In the genomic region with DNA sequence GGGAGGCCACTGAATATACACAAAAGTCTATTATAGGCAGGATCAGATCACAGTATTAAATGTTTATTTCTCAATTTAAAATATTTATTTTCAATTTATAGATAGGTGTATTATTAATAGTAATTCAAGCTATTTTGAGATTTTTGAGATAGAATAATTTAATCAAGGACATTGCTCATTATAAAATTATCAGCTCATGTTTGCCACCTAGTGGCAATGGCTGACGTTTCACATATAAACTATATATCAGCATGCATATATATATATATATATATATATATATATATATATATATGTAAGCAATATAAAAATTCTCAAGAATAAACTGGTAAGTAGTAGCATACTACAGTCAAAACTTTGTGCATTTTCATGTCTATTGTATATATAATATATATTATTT, we compare ENCODE assay signal across 17 mouse cellular contexts.
A peak's percentile ranks its signal among the peaks of the same experiment; 100 is the strongest.
DNase-seq lines count a peak whose midpoint lies in the region; ATAC-seq and TF ChIP-seq lines count a peak whose summit lies in the region.
"Had no signal": no experiment of that assay in that cellular context is flagged by ENCODE, and none has a peak within 500 bp of the region (broad histone marks: within the 10 kb centered on the region; RNA-seq: fewer than 3 reads in every experiment).

No protein-coding gene starts in this region.

- no peak overlapping the region for H3K4me2 ChIP-seq in kidney, embryonic 15.5 days
- no peak overlapping the region for H3K4me2 ChIP-seq in midbrain, postnatal 0 days (ENCODE audit: low read depth, low read length, poor library complexity, severe bottlenecking)
- H3K4me2 ChIP-seq in midbrain, embryonic 13.5 days (replicated peaks): no peak overlapping the region
- H3K4me2 ChIP-seq: heart, embryonic 15.5 days; intestine, embryonic 15.5 days; neural tube, embryonic 13.5 days had no signal

- no peaks in the 10 kb centered on the region for H3K9me3 ChIP-seq in kidney, embryonic 15.5 days (replicated peaks)
- H3K9me3 ChIP-seq in midbrain, postnatal 0 days (ENCODE audit: low read length): 0 out of 2 replicates have a peak, but pooled peaks cover 2% of the 10 kb centered on the region
- no peaks in the 10 kb centered on the region for H3K9me3 ChIP-seq in midbrain, embryonic 13.5 days
- H3K9me3 ChIP-seq: heart, embryonic 15.5 days; intestine, embryonic 15.5 days; midbrain, embryonic 10.5 days; neural tube, embryonic 13.5 days had no signal

- H3K36me3 ChIP-seq in kidney, embryonic 15.5 days: no peaks in the 10 kb centered on the region
- H3K36me3 ChIP-seq in midbrain, postnatal 0 days (ENCODE audit: insufficient read depth, low read length): no peaks in the 10 kb centered on the region
- no peaks in the 10 kb centered on the region for H3K36me3 ChIP-seq in midbrain, embryonic 13.5 days
- H3K36me3 ChIP-seq: heart, embryonic 15.5 days; intestine, embryonic 15.5 days; midbrain, embryonic 10.5 days; neural tube, embryonic 13.5 days had no signal

- H3K4me1 ChIP-seq in kidney, embryonic 15.5 days: no peaks in the 10 kb centered on the region
- no peaks in the 10 kb centered on the region for H3K4me1 ChIP-seq in midbrain, postnatal 0 days (ENCODE audit: insufficient read depth, low read length)
- H3K4me1 ChIP-seq in midbrain, embryonic 13.5 days (replicated peaks): no peaks in the 10 kb centered on the region
- H3K4me1 ChIP-seq: heart, embryonic 15.5 days; intestine, embryonic 15.5 days; midbrain, embryonic 10.5 days; neural tube, embryonic 13.5 days had no signal

- no peaks in the 10 kb centered on the region for H3K27me3 ChIP-seq in kidney, embryonic 15.5 days
- no peaks in the 10 kb centered on the region for H3K27me3 ChIP-seq in midbrain, postnatal 0 days (ENCODE audit: insufficient read depth, low read length)
- H3K27me3 ChIP-seq in midbrain, embryonic 13.5 days: no peaks in the 10 kb centered on the region
- H3K27me3 ChIP-seq: heart, embryonic 15.5 days; intestine, embryonic 15.5 days; neural tube, embryonic 13.5 days had no signal

- no peak for ATAC-seq in kidney, embryonic 15.5 days (replicated peaks; ENCODE audit: low FRiP score)
- no peak for ATAC-seq in midbrain, postnatal 0 days (ENCODE audit: low FRiP score)
- no peak for ATAC-seq in midbrain, embryonic 13.5 days
- ATAC-seq: intestine, embryonic 15.5 days had no signal

- 9% methylated on average over 1 of the region's 1 CpGs for WGBS in kidney, embryonic 15.5 days
- 12% methylated on average over 1 of the region's 1 CpGs for WGBS in midbrain, postnatal 0 days
- 18% methylated on average over 1 of the region's 1 CpGs for WGBS in midbrain, embryonic 13.5 days

- H3K9ac ChIP-seq in kidney, embryonic 15.5 days: no peak overlapping the region
- H3K9ac ChIP-seq in midbrain, postnatal 0 days (replicated peaks; ENCODE audit: low read length, poor library complexity, severe bottlenecking): no peak overlapping the region
- H3K9ac ChIP-seq in midbrain, embryonic 13.5 days (replicated peaks): no peak overlapping the region
- H3K9ac ChIP-seq: heart, embryonic 15.5 days; intestine, embryonic 15.5 days; liver, embryonic 14.5 days; neural tube, embryonic 13.5 days had no signal

- peak; percentile 32 for TF ChIP-seq CTCF in midbrain, postnatal 0 days (IDR thresholded peaks at IDR 0.05)

- peak; percentile 10 to 20 for DNase-seq in cerebellum, postnatal 14 days
- DNase-seq in cerebellum, adult 18-20 months: no peak
- peak; percentile 14 for DNase-seq in kidney, postnatal 10 days
- DNase-seq in midbrain, postnatal 0 days (ENCODE audit: low spot score): peak; percentile 20
- no peak for DNase-seq in MN1 (ENCODE audit: low spot score)
- DNase-seq in c-Kit-positive CD71-positive TER-119-positive erythroid progenitor cells, embryonic 14.5 days (ENCODE audit: low spot score): no peak
- DNase-seq: cerebellum, adult 9-11 months; gastrocnemius, postnatal 10 days; right cerebral cortex, postnatal 25 days had no signal

- H3K27ac ChIP-seq in kidney, embryonic 15.5 days: no peak overlapping the region
- no peak overlapping the region for H3K27ac ChIP-seq in midbrain, postnatal 0 days (ENCODE audit: low read depth, low read length)
- H3K27ac ChIP-seq in midbrain, embryonic 13.5 days: no peak overlapping the region
- H3K27ac ChIP-seq: heart, embryonic 15.5 days; intestine, embryonic 15.5 days; liver, embryonic 14.5 days; midbrain, embryonic 10.5 days; neural tube, embryonic 13.5 days had no signal

- no peak overlapping the region for H3K4me3 ChIP-seq in kidney, embryonic 15.5 days (replicated peaks)
- H3K4me3 ChIP-seq in midbrain, postnatal 0 days (ENCODE audit: low read depth, low read length): no peak overlapping the region
- H3K4me3 ChIP-seq in midbrain, embryonic 13.5 days (replicated peaks): no peak overlapping the region
- H3K4me3 ChIP-seq: erythroblast, embryonic 14.5 days; heart, embryonic 15.5 days; intestine, embryonic 15.5 days; midbrain, embryonic 10.5 days; neural tube, embryonic 13.5 days had no signal

Comparison
In these comparisons a context has a peak if more than half of its experiments do, and no peak if none do; other contexts are left out.
1. DNase-seq: peak in cerebellum, postnatal 14 days (2 of 2), kidney, postnatal 10 days (single experiment) and midbrain, postnatal 0 days (single experiment); none in cerebellum, adult 18-20 months (0 of 2), MN1 (single experiment) and c-Kit-positive CD71-positive TER-119-positive erythroid progenitor cells, embryonic 14.5 days (single experiment).